Mouse (Mus musculus): ENCODE results near the gene Med14. TPM values are rescaled to one million over a fixed set of nuclear protein-coding genes. Genes with fewer than 3 reads are reported as not detected.
A peak's percentile ranks its signal among the peaks of the same experiment; 100 is the strongest.

The Med14 gene
- total and polyA plus RNA-seq, 3 experiments, result 4.5 to 74.7 (median 22.8) TPM

- Histone ChIP-seq H3K4me1 (ENCODE audit: insufficient read depth, low read depth, low read length) (peaks cover 5% of the 10 kb centered on the region), H3K27me3 (ENCODE audit: insufficient read depth, low read length) (no peaks in the 10 kb centered on the region), H3K36me3 (replicated peaks) (peaks cover 4% of the 10 kb centered on the region), H3K4me3 (ENCODE audit: low read depth, low read length) (peak overlapping the region; percentile 16; the same call in 1 of the 2 replicates), H3K9me3 (replicated peaks) (no peaks in the 10 kb centered on the region)
- no peak for TF ChIP-seq TAL1 (conservative IDR thresholded peaks at IDR 0.05; ENCODE audit: low read depth, low read length)
- TF ChIP-seq CTCF (IDR thresholded peaks at IDR 0.05; ENCODE audit: low read depth, low read length), result no peak
- no peak for TF ChIP-seq POLR2AphosphoS5 (IDR thresholded peaks at IDR 0.05; ENCODE audit: insufficient replicate concordance, low read depth, low read length)
- TF ChIP-seq GATA1 (IDR thresholded peaks at IDR 0.05; ENCODE audit: borderline replicate concordance, low read length), result no peak
- TF ChIP-seq GATA2 (IDR thresholded peaks at IDR 0.05; ENCODE audit: borderline replicate concordance, low read depth, low read length), result no peak
- ATAC-seq (ENCODE audit: extremely low read depth, insufficient number of reproducible peaks, low FRiP score, poor library complexity, severe bottlenecking) (no peak), DNase-seq (ENCODE audit: low spot score) (no peak)
These were observed 2.2 kb downstream of the Med14 start for GRCm38 (mm10) chrX:12759625-12760024.

GRCm38 (mm10) chrX:12747886-12748285, 14.0 kb downstream of the Med14 start:
- no peak overlapping the region for H3K4me3 ChIP-seq (ENCODE audit: low read depth, low read length)
- no peaks in the 10 kb centered on the region for H3K4me1 ChIP-seq (ENCODE audit: insufficient read depth, low read depth, low read length)
- H3K27me3 ChIP-seq (ENCODE audit: insufficient read depth, low read length), result no peaks in the 10 kb centered on the region
- no peaks in the 10 kb centered on the region for H3K9me3 ChIP-seq (replicated peaks)
- DNase-seq (ENCODE audit: low spot score) (no peak), ATAC-seq (ENCODE audit: extremely low read depth, insufficient number of reproducible peaks, low FRiP score, poor library complexity, severe bottlenecking) (no peak)
- no peak for TF ChIP-seq POLR2AphosphoS5 (IDR thresholded peaks at IDR 0.05; ENCODE audit: insufficient replicate concordance, low read depth, low read length)
- TF ChIP-seq GATA1 (IDR thresholded peaks at IDR 0.05; ENCODE audit: borderline replicate concordance, low read length), result no peak
- H3K36me3 ChIP-seq (replicated peaks), result peaks cover 34% of the 10 kb centered on the region

GRCm38 (mm10) chrX:12746729-12747128, 15.1 kb downstream of the Med14 start:
- Histone ChIP-seq H3K36me3 (replicated peaks) (peaks cover 39% of the 10 kb centered on the region), H3K27me3 (ENCODE audit: insufficient read depth, low read length) (no peaks in the 10 kb centered on the region), H3K9me3 (replicated peaks) (no peaks in the 10 kb centered on the region), H3K4me1 (ENCODE audit: insufficient read depth, low read depth, low read length) (no peaks in the 10 kb centered on the region), H3K4me3 (ENCODE audit: low read depth, low read length) (no peak overlapping the region)
- DNase-seq (ENCODE audit: low spot score) (no peak), ATAC-seq (ENCODE audit: extremely low read depth, insufficient number of reproducible peaks, low FRiP score, poor library complexity, severe bottlenecking) (no peak)
- TF ChIP-seq GATA1 (IDR thresholded peaks at IDR 0.05; ENCODE audit: borderline replicate concordance, low read length) (no peak), CTCF (IDR thresholded peaks at IDR 0.05; ENCODE audit: low read depth, low read length) (no peak), POLR2AphosphoS5 (IDR thresholded peaks at IDR 0.05; ENCODE audit: insufficient replicate concordance, low read depth, low read length) (no peak), TAL1 (conservative IDR thresholded peaks at IDR 0.05; ENCODE audit: low read depth, low read length) (no peak), GATA2 (IDR thresholded peaks at IDR 0.05; ENCODE audit: borderline replicate concordance, low read depth, low read length) (no peak)

- DNase-seq (ENCODE audit: low spot score), result no peak
These were observed 21.5 kb downstream of the Med14 start for GRCm38 (mm10) chrX:12740396-12740795.

GRCm38 (mm10) chrX:12716036-12716435, 45.8 kb downstream of the Med14 start:
- no peaks in the 10 kb centered on the region for H3K9me3 ChIP-seq (replicated peaks)
- peaks cover 4% of the 10 kb centered on the region; the same call in 1 of the 2 replicates for H3K4me1 ChIP-seq (ENCODE audit: insufficient read depth, low read depth, low read length)
- TF ChIP-seq POLR2AphosphoS5 (IDR thresholded peaks at IDR 0.05; ENCODE audit: insufficient replicate concordance, low read depth, low read length) (no peak), CTCF (IDR thresholded peaks at IDR 0.05; ENCODE audit: low read depth, low read length) (no peak), GATA2 (IDR thresholded peaks at IDR 0.05; ENCODE audit: borderline replicate concordance, low read depth, low read length) (no peak), TAL1 (conservative IDR thresholded peaks at IDR 0.05; ENCODE audit: low read depth, low read length) (no peak), GATA1 (IDR thresholded peaks at IDR 0.05; ENCODE audit: borderline replicate concordance, low read length) (no peak)
- no peaks in the 10 kb centered on the region for H3K27me3 ChIP-seq (ENCODE audit: insufficient read depth, low read length)
- DNase-seq (ENCODE audit: low spot score) (no peak), ATAC-seq (ENCODE audit: extremely low read depth, insufficient number of reproducible peaks, low FRiP score, poor library complexity, severe bottlenecking) (no peak)
- peaks cover 64% of the 10 kb centered on the region for H3K36me3 ChIP-seq (replicated peaks)
- H3K4me3 ChIP-seq (ENCODE audit: low read depth, low read length), result no peak overlapping the region

More at GRCm38 (mm10) chrX:12740396-12740795, 21.5 kb downstream of the Med14 start:
- TF ChIP-seq GATA2 (IDR thresholded peaks at IDR 0.05; ENCODE audit: borderline replicate concordance, low read depth, low read length) (no peak), TAL1 (conservative IDR thresholded peaks at IDR 0.05; ENCODE audit: low read depth, low read length) (no peak), GATA1 (IDR thresholded peaks at IDR 0.05; ENCODE audit: borderline replicate concordance, low read length) (no peak), POLR2AphosphoS5 (IDR thresholded peaks at IDR 0.05; ENCODE audit: insufficient replicate concordance, low read depth, low read length) (no peak), CTCF (IDR thresholded peaks at IDR 0.05; ENCODE audit: low read depth, low read length) (no peak)
- Histone ChIP-seq H3K4me1 (ENCODE audit: insufficient read depth, low read depth, low read length) (no peaks in the 10 kb centered on the region), H3K4me3 (ENCODE audit: low read depth, low read length) (no peak overlapping the region), H3K27me3 (ENCODE audit: insufficient read depth, low read length) (no peaks in the 10 kb centered on the region), H3K9me3 (replicated peaks) (no peaks in the 10 kb centered on the region), H3K36me3 (replicated peaks) (peaks cover 37% of the 10 kb centered on the region)
- ATAC-seq (ENCODE audit: extremely low read depth, insufficient number of reproducible peaks, low FRiP score, poor library complexity, severe bottlenecking), result no peak

GRCm38 (mm10) chrX:12713796-12714195, 48.1 kb downstream of the Med14 start:
- no peak for ATAC-seq (ENCODE audit: extremely low read depth, insufficient number of reproducible peaks, low FRiP score, poor library complexity, severe bottlenecking)
- no peak for DNase-seq (ENCODE audit: low spot score)
- Histone ChIP-seq H3K27me3 (ENCODE audit: insufficient read depth, low read length) (no peaks in the 10 kb centered on the region), H3K9me3 (replicated peaks) (no peaks in the 10 kb centered on the region), H3K4me3 (ENCODE audit: low read depth, low read length) (no peak overlapping the region), H3K36me3 (replicated peaks) (peaks cover 60% of the 10 kb centered on the region), H3K4me1 (ENCODE audit: insufficient read depth, low read depth, low read length) (peaks cover 4% of the 10 kb centered on the region; the same call in 1 of the 2 replicates)
- TF ChIP-seq CTCF (IDR thresholded peaks at IDR 0.05; ENCODE audit: low read depth, low read length) (no peak), GATA2 (IDR thresholded peaks at IDR 0.05; ENCODE audit: borderline replicate concordance, low read depth, low read length) (no peak), GATA1 (IDR thresholded peaks at IDR 0.05; ENCODE audit: borderline replicate concordance, low read length) (no peak), TAL1 (conservative IDR thresholded peaks at IDR 0.05; ENCODE audit: low read depth, low read length) (no peak), POLR2AphosphoS5 (IDR thresholded peaks at IDR 0.05; ENCODE audit: insufficient replicate concordance, low read depth, low read length) (no peak)

All from G1E (cell line).